Mouse (Mus musculus): ENCODE results near the gene Map2.

The Map2 gene

GRCm38 (mm10) chr1:66438069-66438468 lies 263.0 kb downstream of the Map2 start:
- TF ChIP-seq POU5F1 (IDR thresholded peaks at IDR 0.05; ENCODE audit: borderline replicate concordance, low read length) (no peak), NANOG (IDR thresholded peaks at IDR 0.05; ENCODE audit: borderline replicate concordance, low read length) (no peak), CTCF (conservative IDR thresholded peaks at IDR 0.05; ENCODE audit: low read length) (no peak)
- Histone ChIP-seq H3K4me3 (replicated peaks; ENCODE audit: low read length) (no peak overlapping the region), H3K36me3 (ENCODE audit: insufficient read depth, low read length) (no peaks in the 10 kb centered on the region), H3K9me3 (ENCODE audit: low read length) (0 out of 2 replicates have a peak, but pooled peaks cover 5% of the 10 kb centered on the region), H3K27me3 (ENCODE audit: insufficient read depth, low read length) (no peaks in the 10 kb centered on the region), H3K4me1 (replicated peaks; ENCODE audit: low read depth, low read length) (no peaks in the 10 kb centered on the region)

GRCm38 (mm10) chr1:66442922-66443321 lies 267.8 kb downstream of the Map2 start:
- TF ChIP-seq CTCF (conservative IDR thresholded peaks at IDR 0.05; ENCODE audit: low read length) (no peak), POU5F1 (IDR thresholded peaks at IDR 0.05; ENCODE audit: borderline replicate concordance, low read length) (peak; percentile 56; the same call in 1 of the 2 replicates), NANOG (IDR thresholded peaks at IDR 0.05; ENCODE audit: borderline replicate concordance, low read length) (0 out of 2 replicates have a peak, but pooled peaks have one; percentile 32)
- Histone ChIP-seq H3K36me3 (ENCODE audit: insufficient read depth, low read length) (no peaks in the 10 kb centered on the region), H3K9me3 (ENCODE audit: low read length) (peaks cover 13% of the 10 kb centered on the region; the same call in 1 of the 2 replicates), H3K4me1 (replicated peaks; ENCODE audit: low read depth, low read length) (no peaks in the 10 kb centered on the region), H3K27me3 (ENCODE audit: insufficient read depth, low read length) (no peaks in the 10 kb centered on the region), H3K4me3 (replicated peaks; ENCODE audit: low read length) (no peak overlapping the region)

GRCm38 (mm10) chr1:66449471-66449870 lies 274.4 kb downstream of the Map2 start:
- Histone ChIP-seq H3K9me3 (ENCODE audit: low read length) (no peaks in the 10 kb centered on the region), H3K4me1 (replicated peaks; ENCODE audit: low read depth, low read length) (no peaks in the 10 kb centered on the region), H3K4me3 (replicated peaks; ENCODE audit: low read length) (no peak overlapping the region), H3K36me3 (ENCODE audit: insufficient read depth, low read length) (no peaks in the 10 kb centered on the region), H3K27me3 (ENCODE audit: insufficient read depth, low read length) (no peaks in the 10 kb centered on the region)
- no peak for TF ChIP-seq POU5F1 (IDR thresholded peaks at IDR 0.05; ENCODE audit: borderline replicate concordance, low read length)

- no peaks in the 10 kb centered on the region for H3K36me3 ChIP-seq (ENCODE audit: insufficient read depth, low read length)
- H3K27me3 ChIP-seq (ENCODE audit: insufficient read depth, low read length) = no peaks in the 10 kb centered on the region
- H3K9me3 ChIP-seq (ENCODE audit: low read length) = no peaks in the 10 kb centered on the region
- TF ChIP-seq CTCF (conservative IDR thresholded peaks at IDR 0.05; ENCODE audit: low read length) (no peak), POU5F1 (IDR thresholded peaks at IDR 0.05; ENCODE audit: borderline replicate concordance, low read length) (no peak), NANOG (IDR thresholded peaks at IDR 0.05; ENCODE audit: borderline replicate concordance, low read length) (no peak)
- H3K4me3 ChIP-seq (replicated peaks; ENCODE audit: low read length) = no peak overlapping the region
- no peaks in the 10 kb centered on the region for H3K4me1 ChIP-seq (replicated peaks; ENCODE audit: low read depth, low read length)
Observed at GRCm38 (mm10) chr1:66456580-66456979, 281.5 kb downstream of the Map2 start.

GRCm38 (mm10) chr1:66457747-66458146 lies 282.7 kb downstream of the Map2 start:
- H3K4me1 ChIP-seq (replicated peaks; ENCODE audit: low read depth, low read length) = no peaks in the 10 kb centered on the region
- H3K27me3 ChIP-seq (ENCODE audit: insufficient read depth, low read length) = no peaks in the 10 kb centered on the region
- TF ChIP-seq CTCF (conservative IDR thresholded peaks at IDR 0.05; ENCODE audit: low read length) = no peak
- TF ChIP-seq NANOG (IDR thresholded peaks at IDR 0.05; ENCODE audit: borderline replicate concordance, low read length) = no peak
- no peak for TF ChIP-seq POU5F1 (IDR thresholded peaks at IDR 0.05; ENCODE audit: borderline replicate concordance, low read length)
- H3K9me3 ChIP-seq (ENCODE audit: low read length) = no peaks in the 10 kb centered on the region
- no peaks in the 10 kb centered on the region for H3K36me3 ChIP-seq (ENCODE audit: insufficient read depth, low read length)
- no peak overlapping the region for H3K4me3 ChIP-seq (replicated peaks; ENCODE audit: low read length)

- H3K4me3 ChIP-seq (replicated peaks; ENCODE audit: low read length) = no peak overlapping the region
- H3K4me1 ChIP-seq (replicated peaks; ENCODE audit: low read depth, low read length) = no peaks in the 10 kb centered on the region
- no peaks in the 10 kb centered on the region for H3K36me3 ChIP-seq (ENCODE audit: insufficient read depth, low read length)
- no peak for TF ChIP-seq POU5F1 (IDR thresholded peaks at IDR 0.05; ENCODE audit: borderline replicate concordance, low read length)
- TF ChIP-seq NANOG (IDR thresholded peaks at IDR 0.05; ENCODE audit: borderline replicate concordance, low read length) = no peak
- no peak for TF ChIP-seq CTCF (conservative IDR thresholded peaks at IDR 0.05; ENCODE audit: low read length)
- no peaks in the 10 kb centered on the region for H3K27me3 ChIP-seq (ENCODE audit: insufficient read depth, low read length)
- no peaks in the 10 kb centered on the region for H3K9me3 ChIP-seq (ENCODE audit: low read length)
Observed at GRCm38 (mm10) chr1:66459394-66459793, 284.3 kb downstream of the Map2 start.

- no peak for TF ChIP-seq CTCF (conservative IDR thresholded peaks at IDR 0.05; ENCODE audit: low read length)
- no peak for TF ChIP-seq NANOG (IDR thresholded peaks at IDR 0.05; ENCODE audit: borderline replicate concordance, low read length)
- no peak for TF ChIP-seq POU5F1 (IDR thresholded peaks at IDR 0.05; ENCODE audit: borderline replicate concordance, low read length)
- Histone ChIP-seq H3K4me1 (replicated peaks; ENCODE audit: low read depth, low read length) (no peaks in the 10 kb centered on the region), H3K27me3 (ENCODE audit: insufficient read depth, low read length) (no peaks in the 10 kb centered on the region), H3K9me3 (ENCODE audit: low read length) (no peaks in the 10 kb centered on the region), H3K4me3 (replicated peaks; ENCODE audit: low read length) (no peak overlapping the region), H3K36me3 (ENCODE audit: insufficient read depth, low read length) (no peaks in the 10 kb centered on the region)
Observed at GRCm38 (mm10) chr1:66460850-66461249, 285.8 kb downstream of the Map2 start.

- H3K9me3 ChIP-seq (ENCODE audit: low read length) = no peaks in the 10 kb centered on the region
- no peak for TF ChIP-seq POU5F1 (IDR thresholded peaks at IDR 0.05; ENCODE audit: borderline replicate concordance, low read length)
- H3K4me1 ChIP-seq (replicated peaks; ENCODE audit: low read depth, low read length) = no peaks in the 10 kb centered on the region; the same call in 1 of the 2 replicates
- peak within 1 kb of the TSS; percentile 84 for H3K4me3 ChIP-seq (replicated peaks; ENCODE audit: low read length)
- H3K36me3 ChIP-seq (ENCODE audit: insufficient read depth, low read length) = no peaks in the 10 kb centered on the region
- H3K27me3 ChIP-seq (ENCODE audit: insufficient read depth, low read length) = peaks cover 37% of the 10 kb centered on the region
Observed at GRCm38 (mm10) chr1:66467821-66468703, 293.0 kb downstream of the Map2 start, which contains the start of gene Unc80. Unc80 (plus strand) TSS chr1:66468367.

- Histone ChIP-seq H3K27me3 (ENCODE audit: insufficient read depth, low read length) (peaks cover 37% of the 10 kb centered on the region), H3K4me1 (replicated peaks; ENCODE audit: low read depth, low read length) (no peaks in the 10 kb centered on the region; the same call in 1 of the 2 replicates), H3K9me3 (ENCODE audit: low read length) (no peaks in the 10 kb centered on the region), H3K4me3 (replicated peaks; ENCODE audit: low read length) (peak overlapping the region; percentile 84), H3K36me3 (ENCODE audit: insufficient read depth, low read length) (no peaks in the 10 kb centered on the region)
- no peak for TF ChIP-seq NANOG (IDR thresholded peaks at IDR 0.05; ENCODE audit: borderline replicate concordance, low read length)
- TF ChIP-seq CTCF (conservative IDR thresholded peaks at IDR 0.05; ENCODE audit: low read length) = no peak
- no peak for TF ChIP-seq POU5F1 (IDR thresholded peaks at IDR 0.05; ENCODE audit: borderline replicate concordance, low read length)
Observed at GRCm38 (mm10) chr1:66468704-66469020, 293.6 kb downstream of the Map2 start.

Measured in E14TG2a.4 (cell line).